Mouse (Mus musculus) gonadal fat pad, adult 2 months (tissue): ENCODE measurements around the gene Cenpa. TPM values are rescaled to one million over a fixed set of nuclear protein-coding genes. Genes with fewer than 3 reads are reported as not detected.

Source experiments
- polyA plus RNA-seq: library from polyadenylated mRNA; depleted of rRNA; stranded (reverse); fragments of >200 nt; gene quantifications from 2 replicates; pipeline ENCODE4 v1.2.3, GENCODE M21; 2012; rRNA removed

Gene Cenpa
- polyA plus RNA-seq, 1 experiment, result 6.7 TPM

Other genes with a start within 250 kb of the Cenpa start
- gene Otof, start 204.8 kb upstream of the Cenpa start, polyA plus RNA-seq, result 8.6 TPM in 2 replicates
- gene 1700001C02Rik, start 200.7 kb upstream of the Cenpa start, polyA plus RNA-seq, result 4.3 and 9.8 TPM in 2 replicates
- 0.15 and 0.42 TPM in 2 replicates for gene Cib4, start 120.9 kb upstream of the Cenpa start, polyA plus RNA-seq
- 15.7 and 23.9 TPM in 2 replicates for gene Kcnk3, start 78.6 kb upstream of the Cenpa start, polyA plus RNA-seq
- gene Slc35f6, start 18.8 kb upstream of the Cenpa start, polyA plus RNA-seq, result 60.5 and 87.1 TPM in 2 replicates
- gene Dpysl5, start 44.8 kb downstream of the Cenpa start, polyA plus RNA-seq, result 0.30 and 0.69 TPM in 2 replicates
- gene Mapre3, start 147.9 kb downstream of the Cenpa start, polyA plus RNA-seq, result 31.4 and 36.3 TPM in 2 replicates
- 82.4 and 97.4 TPM in 2 replicates for gene Tmem214, start 201.2 kb downstream of the Cenpa start, polyA plus RNA-seq
- 20.0 and 22.9 TPM in 2 replicates for gene Agbl5, start 221.9 kb downstream of the Cenpa start, polyA plus RNA-seq
- gene Ost4, start 241.0 kb downstream of the Cenpa start, polyA plus RNA-seq, result 478 and 493 TPM in 2 replicates
- 39.9 and 45.3 TPM in 2 replicates for gene Emilin1, start 246.6 kb downstream of the Cenpa start, polyA plus RNA-seq